Mouse (Mus musculus) forebrain, embryonic 10.5 days (tissue): Measurements from ENCODE around the gene Cd276. TPM values are rescaled to one million over a fixed set of nuclear protein-coding genes. Genes with fewer than 3 reads are reported as not detected.
"Not testable (repeated sequence)": the region's sequence is repeated elsewhere in the genome, so short reads cannot be mapped to it uniquely, and the experiment has no call there.

Source experiments
- DNase-seq: peaks from one replicate; pipeline ENCODE4 v3.0.0-alpha.2; 2017; ENCODE audit warnings: low spot score; ENCODE audit errors: extremely low spot score
- H3K27ac ChIP-seq: fragments of 300-500 bp; sonication (generic); 2 replicates; pipeline ENCODE4 v1.5.1; 2016; ENCODE audit warnings: mild to moderate bottlenecking
- H3K27me3 ChIP-seq: fragments of 300-500 bp; sonication (generic); 2 replicates; pipeline ENCODE4 v1.6.1; 2016; ENCODE audit warnings: mild to moderate bottlenecking; ENCODE audit not compliant: poor library complexity, severe bottlenecking
- H3K36me3 ChIP-seq: fragments of 300-500 bp; sonication (generic); replicated peaks from 2 replicates; pipeline ENCODE4 v1.6.1; 2016; ENCODE audit warnings: mild to moderate bottlenecking, moderate library complexity
- H3K4me1 ChIP-seq: fragments of 300-500 bp; sonication (generic); 2 replicates; pipeline ENCODE4 v1.6.1; 2016
- H3K4me3 ChIP-seq: fragments of 300-500 bp; sonication (generic); 2 replicates; pipeline ENCODE4 v1.5.1; 2016; ENCODE audit warnings: mild to moderate bottlenecking, moderate library complexity
- H3K9me3 ChIP-seq: fragments of 300-500 bp; sonication (generic); 2 replicates; pipeline ENCODE4 v1.6.1; 2016; ENCODE audit warnings: mild to moderate bottlenecking, moderate library complexity
- WGBS: fragments of 180-500 bp; shearing (Covaris S2); methylation state at CpG from one replicate; pipeline ENCODE4 v1.1.7; 2016; 5-methylcytosine and 5-hydroxymethylcytosine counted together
- polyA plus RNA-seq: library from polyadenylated mRNA; unstranded; fragments of >200 nt; fragmentation: Nextera tagmentation; extraction: Ambion mirVana; gene quantifications from 2 replicates; pipeline ENCODE4 v1.2.1, GENCODE M21; 2016

Gene Cd276
- 31.7 and 32.8 TPM in 2 replicates for polyA plus RNA-seq

DNA sequence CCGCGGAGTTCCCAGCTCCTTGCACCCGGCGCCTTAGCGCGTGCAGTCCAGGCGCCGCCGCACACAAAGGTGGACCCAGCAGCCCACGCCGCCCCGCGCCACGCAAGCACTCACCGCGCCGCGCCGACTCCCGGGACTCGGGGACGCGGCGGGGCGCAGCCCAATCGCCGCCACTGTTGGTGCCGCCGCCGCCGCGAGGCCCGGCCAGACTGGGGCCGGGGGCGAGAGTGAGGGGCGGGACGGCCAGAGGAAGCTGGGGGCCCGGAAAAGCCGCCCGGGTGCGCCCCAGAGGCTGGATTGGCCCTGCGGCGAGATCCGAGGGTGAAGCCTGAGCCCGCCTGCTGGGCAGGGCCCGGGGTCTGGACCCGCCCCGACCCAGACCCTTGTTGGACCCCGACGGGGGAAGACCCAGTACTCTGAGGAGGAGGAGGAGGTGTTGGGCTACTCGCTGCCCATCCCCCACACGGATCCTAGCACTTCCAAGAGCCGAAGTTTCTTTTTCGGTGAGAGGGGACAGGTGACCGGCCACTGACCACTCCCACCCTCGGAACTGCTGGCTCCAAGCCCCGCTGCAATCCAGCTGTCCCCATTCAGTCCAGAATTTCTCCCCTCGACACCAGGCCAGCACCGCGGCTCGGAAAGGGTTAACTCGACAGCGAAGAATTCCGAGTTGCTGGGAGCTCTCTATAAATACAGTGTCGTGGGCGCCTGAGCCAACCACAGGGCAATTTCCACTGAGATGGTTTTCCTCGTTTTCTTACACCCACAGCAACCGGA is at the start of gene Cd276:
Gene Cd276, minus strand, starts transcription at position 530 of the 777 bp plus-strand sequence.
- Histone ChIP-seq H3K27ac (peak within 1 kb of the TSS; percentile 97), H3K36me3 (no peaks in the 10 kb centered on the region), H3K4me3 (peak within 1 kb of the TSS; percentile 90), H3K4me1 (peaks cover 45% of the 10 kb centered on the region), H3K9me3 (no peaks in the 10 kb centered on the region), H3K27me3 (peaks cover 4% of the 10 kb centered on the region; the same call in 1 of the 2 replicates)
- WGBS, result under 1% methylated on average over 67 of the region's 68 CpGs
- peak; percentile 67 for DNase-seq

DNA sequence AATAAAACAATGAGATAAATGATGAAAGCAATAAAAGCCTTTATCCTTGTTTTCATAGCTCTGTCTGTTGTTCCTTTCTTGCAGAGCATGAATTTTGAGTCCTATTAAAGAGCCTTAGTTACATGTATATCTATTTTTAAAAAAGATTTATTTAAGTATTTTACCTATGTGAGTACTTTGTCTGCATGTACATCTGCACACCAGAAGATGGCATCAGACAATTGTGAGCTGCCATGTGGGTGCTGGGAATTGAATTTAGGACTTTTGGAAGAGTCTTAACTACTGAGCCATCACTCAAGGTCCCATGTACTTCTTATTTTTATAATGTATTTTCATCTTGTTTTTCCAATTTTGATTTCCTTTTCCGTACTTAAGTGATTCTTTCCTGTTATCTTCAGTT is 40.1 kb upstream of the Cd276 start:
- H3K27ac ChIP-seq, result no peak overlapping the region
- H3K4me3 ChIP-seq, result no peak overlapping the region
- no peaks in the 10 kb centered on the region for H3K4me1 ChIP-seq
- WGBS, result 94% methylated on average over 1 of the region's 1 CpGs
- H3K36me3 ChIP-seq, result peaks cover 4% of the 10 kb centered on the region; the same call in 1 of the 2 replicates
- no peaks in the 10 kb centered on the region for H3K9me3 ChIP-seq
- no peaks in the 10 kb centered on the region for H3K27me3 ChIP-seq
- DNase-seq, result no peak

DNA sequence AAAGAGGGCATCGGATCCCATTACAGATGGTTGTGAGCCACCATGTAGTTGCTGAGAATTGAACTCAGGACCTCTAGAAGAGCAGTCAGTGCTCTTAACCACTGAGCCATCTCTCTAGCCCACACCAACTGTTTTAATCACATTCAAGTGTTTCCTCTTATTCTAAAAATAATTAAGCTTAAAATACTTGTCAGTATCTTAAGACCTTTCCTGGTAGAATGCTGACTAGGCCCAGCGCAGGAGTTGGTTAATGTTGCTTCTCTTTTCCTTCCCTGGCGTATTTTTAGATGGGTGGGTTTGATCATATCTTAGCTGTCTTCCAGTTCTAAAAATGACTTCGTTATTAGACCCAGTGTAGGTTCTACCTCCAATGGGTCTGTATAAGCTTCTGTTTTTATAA is 33.4 kb upstream of the Cd276 start:
- WGBS, result 93% methylated on average over 4 of the region's 4 CpGs
- H3K27ac ChIP-seq, result no peak overlapping the region
- no peaks in the 10 kb centered on the region for H3K9me3 ChIP-seq

DNA sequence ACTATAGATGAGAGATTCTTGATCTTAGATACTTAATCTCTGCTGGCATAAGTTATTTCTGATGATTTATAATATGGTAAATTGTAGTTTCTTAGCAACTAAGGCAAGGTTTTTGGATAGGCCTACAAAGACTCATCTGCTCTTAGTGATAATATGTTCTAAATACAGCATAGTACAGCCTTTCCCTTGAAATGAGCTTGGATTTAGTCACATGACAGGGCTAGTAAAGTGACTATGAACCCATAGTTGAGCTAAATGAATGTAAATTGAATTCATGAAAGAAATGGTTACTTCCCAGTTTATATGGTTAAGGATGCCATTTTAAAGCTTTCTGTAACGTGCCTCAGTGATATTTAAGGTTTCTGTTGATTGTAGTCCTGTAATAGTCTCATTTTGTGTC is 29.1 kb upstream of the Cd276 start:
- peaks cover 23% of the 10 kb centered on the region for H3K4me1 ChIP-seq
- no peaks in the 10 kb centered on the region for H3K9me3 ChIP-seq

More for the DNA sequence above, 33.4 kb upstream of the Cd276 start:
- Histone ChIP-seq H3K4me1 (peaks cover 9% of the 10 kb centered on the region), H3K27me3 (no peaks in the 10 kb centered on the region), H3K36me3 (0 out of 2 replicates have a peak, but pooled peaks cover 6% of the 10 kb centered on the region), H3K4me3 (no peak overlapping the region)
- DNase-seq, result no peak

DNA sequence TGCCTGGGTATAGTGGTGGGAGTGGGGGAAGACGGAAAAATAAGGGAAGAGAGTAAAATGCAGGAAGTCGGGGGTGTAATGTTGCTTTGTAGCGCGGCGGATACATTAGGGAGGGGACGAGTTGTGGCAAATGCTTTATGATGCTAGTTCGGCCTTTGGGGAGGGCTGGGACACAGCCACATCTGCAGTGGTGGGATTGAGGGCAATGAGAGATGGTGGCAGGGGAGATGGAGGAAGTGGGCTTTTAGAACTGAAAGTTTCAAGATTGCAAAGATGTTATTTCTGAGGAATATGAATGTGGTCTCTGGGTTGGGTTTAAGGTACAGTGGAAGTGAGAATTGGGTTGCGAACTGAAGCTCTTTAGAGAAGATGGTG is 28.0 kb upstream of the Cd276 start:
- no peaks in the 10 kb centered on the region for H3K9me3 ChIP-seq
- peaks cover 23% of the 10 kb centered on the region for H3K4me1 ChIP-seq
- peak overlapping the region; percentile 96 for H3K27ac ChIP-seq
- 1% methylated on average over 8 of the region's 8 CpGs for WGBS
- 0 out of 2 replicates have a peak, but pooled peaks cover 6% of the 10 kb centered on the region for H3K36me3 ChIP-seq
- H3K4me3 ChIP-seq, result peak overlapping the region; percentile 96
- peak; percentile 19 for DNase-seq
- H3K27me3 ChIP-seq, result no peaks in the 10 kb centered on the region

More for the DNA sequence above, 29.1 kb upstream of the Cd276 start:
- H3K4me3 ChIP-seq, result no peak overlapping the region
- H3K27me3 ChIP-seq, result no peaks in the 10 kb centered on the region
- no peak for DNase-seq
- WGBS, result 82% methylated on average over 1 of the region's 1 CpGs
- no peak overlapping the region for H3K27ac ChIP-seq
- H3K36me3 ChIP-seq, result 0 out of 2 replicates have a peak, but pooled peaks cover 6% of the 10 kb centered on the region

DNA sequence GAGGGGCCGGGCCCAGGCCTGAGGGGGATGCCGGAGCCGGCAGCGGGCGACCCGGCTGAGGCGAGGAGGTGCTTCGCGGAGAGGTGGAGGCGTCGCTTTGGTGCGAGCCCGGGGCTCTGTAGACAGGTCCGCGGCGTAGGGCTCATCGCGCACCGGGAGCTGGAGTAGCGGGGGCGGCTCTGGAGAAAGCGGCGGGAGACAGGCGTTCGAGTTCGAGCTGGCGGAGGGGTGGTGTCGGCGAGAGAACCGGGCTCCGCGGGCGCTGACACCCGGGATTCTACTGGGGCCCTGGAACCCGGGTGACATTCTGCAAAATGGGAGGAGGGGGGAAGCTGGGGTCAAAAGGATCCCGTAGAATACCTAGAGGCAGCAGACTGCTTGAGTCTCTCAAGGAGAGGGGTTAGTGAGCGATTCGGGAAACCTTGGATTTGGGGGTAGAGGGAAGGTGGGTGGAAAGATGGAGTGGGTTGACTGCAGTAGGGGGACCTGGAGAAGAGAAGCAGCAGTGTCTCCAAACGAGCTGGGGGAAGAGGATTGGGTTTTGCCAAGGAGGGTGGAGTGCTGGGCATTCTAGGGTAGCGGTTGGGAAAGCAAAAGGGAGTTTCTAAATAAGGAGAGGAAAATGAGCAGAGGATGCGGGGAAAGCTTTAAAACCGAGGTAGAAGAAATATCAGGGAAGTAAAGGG is 27.5 kb upstream of the Cd276 start:
- H3K4me1 ChIP-seq, result peaks cover 23% of the 10 kb centered on the region
- H3K27me3 ChIP-seq, result no peaks in the 10 kb centered on the region
- H3K36me3 ChIP-seq, result 0 out of 2 replicates have a peak, but pooled peaks cover 2% of the 10 kb centered on the region
- peak overlapping the region; percentile 96 for H3K4me3 ChIP-seq
- no peak for DNase-seq
- under 1% methylated on average over 42 of the region's 42 CpGs for WGBS
- H3K27ac ChIP-seq, result peak overlapping the region; percentile 96
- H3K9me3 ChIP-seq, result no peaks in the 10 kb centered on the region

DNA sequence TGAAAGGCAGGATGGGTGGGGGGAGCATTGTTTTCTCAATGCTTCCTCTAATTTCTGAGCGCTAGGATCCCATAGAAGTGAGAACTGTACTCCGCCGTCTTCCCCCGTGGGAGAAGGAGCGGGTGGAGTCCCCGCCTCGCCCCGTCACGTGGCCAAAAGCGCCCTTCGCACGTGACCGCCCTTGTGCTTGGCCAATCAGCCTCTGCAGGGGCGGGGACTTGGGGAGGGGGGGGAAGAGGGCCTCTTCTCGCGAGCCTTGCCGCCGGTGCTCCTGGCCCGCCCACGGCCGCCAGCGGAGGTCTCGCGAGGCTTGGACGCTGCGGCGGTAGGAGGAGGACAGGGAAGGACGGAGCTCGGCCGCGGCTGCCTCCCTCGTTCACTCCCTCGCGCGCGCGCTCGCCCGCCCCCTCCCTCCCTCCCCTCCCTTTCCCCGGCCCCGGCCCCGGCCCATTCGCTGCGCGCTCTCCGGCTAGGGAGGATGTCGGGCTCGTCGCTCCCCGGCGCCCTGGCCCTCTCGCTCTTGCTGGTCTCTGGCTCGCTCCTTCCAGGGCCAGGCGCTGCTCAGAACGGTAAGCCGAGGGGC is 26.8 kb upstream of the Cd276 start, which contains the start of gene Nptn:
Gene Nptn, plus strand, starts transcription at position 283 of the 583 bp plus-strand sequence.
- WGBS, result under 1% methylated on average over 42 of the region's 56 CpGs
- H3K4me3 ChIP-seq, result peak within 1 kb of the TSS; percentile 96
- no peaks in the 10 kb centered on the region for H3K9me3 ChIP-seq
- peak; percentile 96 for DNase-seq
- H3K36me3 ChIP-seq, result no peaks in the 10 kb centered on the region
- no peaks in the 10 kb centered on the region for H3K27me3 ChIP-seq
- H3K4me1 ChIP-seq, result peaks cover 23% of the 10 kb centered on the region
- H3K27ac ChIP-seq, result peak within 1 kb of the TSS; percentile 96

DNA sequence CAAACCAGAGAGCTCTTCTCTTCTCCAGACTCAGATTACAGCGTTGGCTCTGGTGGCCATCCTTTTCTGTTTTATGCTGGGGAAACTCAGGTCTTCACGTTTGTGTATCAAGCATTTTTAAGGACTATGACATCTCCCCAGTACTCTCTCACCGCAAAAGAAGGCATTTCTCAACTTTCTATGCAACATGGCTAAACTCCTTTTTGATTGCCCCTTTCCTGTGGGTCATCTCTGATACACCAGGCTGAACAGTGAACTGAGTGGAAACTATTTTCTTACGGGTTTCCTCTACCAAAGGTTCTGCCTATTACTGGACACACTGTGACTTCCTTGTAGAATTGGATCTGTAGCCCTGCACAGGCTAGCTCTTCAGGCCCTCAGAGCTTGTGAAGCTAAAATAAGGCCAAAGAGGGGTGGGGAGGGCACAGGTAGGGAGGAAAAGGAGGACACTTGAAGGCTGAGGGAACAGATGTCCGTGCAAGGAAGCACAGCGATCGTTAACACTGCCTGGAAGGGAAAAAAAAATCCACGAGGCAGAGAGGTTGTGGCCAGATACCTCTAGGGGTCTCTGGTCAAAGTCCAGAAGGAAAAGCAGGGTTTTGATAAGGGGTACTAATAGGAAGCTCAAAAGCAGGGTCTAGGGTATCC is 26.2 kb upstream of the Cd276 start:
- H3K9me3 ChIP-seq, result no peaks in the 10 kb centered on the region
- peak overlapping the region; percentile 96 for H3K27ac ChIP-seq
- H3K4me3 ChIP-seq, result peak overlapping the region; percentile 96
- H3K4me1 ChIP-seq, result peaks cover 23% of the 10 kb centered on the region
- 35% methylated on average over 8 of the region's 8 CpGs for WGBS
- H3K36me3 ChIP-seq, result no peaks in the 10 kb centered on the region
- no peak for DNase-seq
- H3K27me3 ChIP-seq, result no peaks in the 10 kb centered on the region

DNA sequence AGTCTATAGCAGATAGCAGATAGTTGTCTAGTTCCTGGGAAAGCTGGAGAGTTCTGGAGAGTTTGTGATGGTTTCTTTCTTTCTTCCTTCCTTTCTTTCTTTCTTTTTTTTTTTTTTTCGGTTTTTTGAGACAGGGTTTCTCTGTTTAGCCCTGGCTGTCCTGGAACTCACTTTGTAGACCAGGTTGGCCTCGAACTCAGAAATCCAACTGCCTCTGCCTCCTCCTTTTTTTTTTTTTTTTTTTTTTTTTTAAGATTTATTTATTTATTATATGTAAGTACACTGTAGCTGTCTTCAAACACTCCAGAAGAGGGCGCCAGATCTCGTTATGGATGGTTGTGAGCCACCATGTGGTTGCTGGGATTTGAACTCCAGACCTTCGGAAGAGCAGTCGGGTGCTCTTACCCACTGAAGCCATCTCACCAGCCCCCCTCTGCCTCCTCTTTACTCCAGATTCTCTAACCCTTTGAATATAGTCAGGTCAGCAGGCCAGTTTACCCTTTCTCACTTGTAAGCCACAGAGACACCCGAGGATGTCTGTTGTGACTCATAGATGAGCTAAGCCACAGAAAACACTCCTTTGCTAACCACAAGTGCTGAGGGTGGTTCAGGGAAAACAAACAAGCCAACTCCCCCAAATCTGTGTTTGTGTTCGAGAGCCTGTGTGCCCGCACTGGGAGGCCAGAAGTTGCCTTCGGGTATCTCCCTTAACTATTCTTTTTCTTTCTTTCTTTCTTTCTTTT is 25.4 kb upstream of the Cd276 start:
- not testable (repeated sequence) for H3K9me3 ChIP-seq, H3K27me3 ChIP-seq, H3K36me3 ChIP-seq, H3K4me3 ChIP-seq, DNase-seq, H3K27ac ChIP-seq
- WGBS, result 78% methylated on average over 10 of the region's 10 CpGs
- peaks cover 23% of the 10 kb centered on the region for H3K4me1 ChIP-seq

DNA sequence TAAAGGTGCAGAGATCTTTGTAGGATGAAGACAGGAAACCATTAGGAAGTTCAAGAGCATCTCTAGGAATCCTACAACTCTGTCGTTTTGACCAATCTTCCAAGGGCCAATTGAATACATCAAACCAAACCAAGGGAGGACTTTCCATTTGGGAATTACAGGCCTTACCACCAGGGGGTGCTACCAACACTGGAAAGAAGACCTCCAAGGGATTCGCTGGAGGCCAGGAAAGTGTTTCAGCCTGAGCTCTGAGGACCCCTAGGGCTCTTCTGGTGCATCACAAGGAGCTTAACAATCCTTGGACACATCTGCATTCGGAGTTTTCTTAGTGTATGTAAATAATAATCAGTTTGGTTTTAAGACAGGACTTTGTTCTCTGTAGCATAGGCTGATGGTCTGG is 23.4 kb upstream of the Cd276 start:
- Histone ChIP-seq H3K4me1 (peaks cover 15% of the 10 kb centered on the region), H3K9me3 (no peaks in the 10 kb centered on the region), H3K36me3 (no peaks in the 10 kb centered on the region), H3K27ac (no peak overlapping the region), H3K27me3 (no peaks in the 10 kb centered on the region), H3K4me3 (no peak overlapping the region)
- peak; percentile 70 for DNase-seq
- WGBS, result 33% methylated on average over 3 of the region's 3 CpGs

DNA sequence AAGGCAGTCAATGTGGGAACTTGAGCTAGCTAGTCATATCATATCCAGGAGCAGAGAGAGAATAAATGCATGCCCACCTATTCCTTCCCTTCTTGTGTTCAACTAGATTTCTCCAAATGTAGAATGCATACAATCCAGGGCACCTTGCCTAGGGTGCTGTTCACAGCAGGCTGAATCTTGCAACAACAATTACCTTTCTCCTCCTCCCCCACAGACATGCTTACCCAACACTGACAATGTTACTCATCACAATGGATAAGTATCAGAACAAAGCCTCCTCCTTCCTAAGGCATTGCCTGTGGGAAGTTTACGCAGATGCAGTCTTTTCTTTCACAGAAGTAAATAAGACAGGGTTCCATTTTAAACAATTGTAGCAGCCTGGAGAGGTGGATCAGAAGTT is 15.8 kb upstream of the Cd276 start:
- H3K4me1 ChIP-seq, result no peaks in the 10 kb centered on the region
- WGBS, result 90% methylated on average over 1 of the region's 1 CpGs
- H3K4me3 ChIP-seq, result no peak overlapping the region
- no peak for DNase-seq
- no peak overlapping the region for H3K27ac ChIP-seq
- no peaks in the 10 kb centered on the region for H3K9me3 ChIP-seq
- H3K27me3 ChIP-seq, result no peaks in the 10 kb centered on the region
- H3K36me3 ChIP-seq, result no peaks in the 10 kb centered on the region

DNA sequence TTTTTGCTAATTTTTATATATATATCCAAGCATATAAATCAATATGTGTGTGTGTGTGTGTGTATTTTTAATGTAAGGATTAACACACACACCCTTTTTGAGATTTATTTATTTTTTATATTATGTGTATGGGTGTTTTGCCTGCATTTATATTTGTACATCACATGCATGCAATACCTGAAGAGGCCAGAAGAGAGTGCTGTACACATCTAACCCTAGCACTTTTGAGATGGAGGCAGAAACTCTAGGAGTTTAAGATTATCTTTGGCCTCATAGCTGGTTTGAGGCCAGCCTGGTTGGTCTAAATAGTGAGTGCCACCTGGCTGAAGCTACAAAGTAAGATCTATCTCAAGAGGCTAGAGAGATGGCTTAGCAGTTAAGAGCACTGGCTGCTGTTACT is 12.4 kb upstream of the Cd276 start:
- Histone ChIP-seq H3K27me3 (no peaks in the 10 kb centered on the region), H3K4me1 (no peaks in the 10 kb centered on the region), H3K27ac (no peak overlapping the region), H3K4me3 (no peak overlapping the region), H3K36me3 (no peaks in the 10 kb centered on the region), H3K9me3 (no peaks in the 10 kb centered on the region)
- no peak for DNase-seq
